Mouse (Mus musculus): ENCODE data around the gene Brk1. TPM values are rescaled to one million over a fixed set of nuclear protein-coding genes. Genes with fewer than 3 reads are reported as not detected.
A peak's percentile ranks its signal among the peaks of the same experiment; 100 is the strongest.

Gene Brk1
- polyA plus RNA-seq, 1 experiment from 2014 or later: 231 TPM

DNA sequence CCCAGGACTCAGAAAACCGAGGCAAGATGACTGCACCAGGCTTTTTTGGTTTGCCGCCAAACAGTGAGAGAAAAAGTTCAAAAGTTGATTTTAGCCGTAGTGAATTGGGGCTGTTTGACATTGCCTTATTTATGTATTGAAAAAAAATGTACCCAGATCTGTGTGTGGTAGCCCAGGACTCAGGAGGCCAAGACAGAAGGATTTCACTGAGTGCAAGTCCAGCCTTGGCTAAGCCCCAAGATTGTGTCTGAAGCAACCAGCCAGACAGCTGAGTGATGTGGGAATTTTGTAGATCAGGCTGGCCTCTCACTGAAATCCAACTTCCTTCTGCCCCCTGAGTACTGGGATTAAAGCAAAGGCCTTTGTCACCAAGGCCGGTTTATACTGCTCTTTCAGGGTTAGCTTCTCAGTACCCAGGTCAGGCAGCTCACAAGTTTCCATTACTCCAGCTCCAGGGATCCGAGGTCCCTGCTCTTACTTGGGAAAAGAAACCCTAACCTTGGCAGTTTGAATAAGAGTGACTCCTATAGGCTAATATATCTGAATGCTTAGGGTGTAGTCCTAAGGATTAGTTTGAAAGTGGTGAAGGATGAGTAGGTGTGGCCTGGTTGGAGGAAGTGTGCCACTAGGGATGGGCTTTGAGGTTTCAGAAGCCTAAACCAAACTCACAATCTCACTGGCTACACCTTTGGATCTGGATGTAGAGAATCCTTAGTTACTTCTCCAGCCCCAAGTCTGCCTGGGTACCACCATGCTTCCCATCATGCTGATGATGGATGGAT lies 20.6 kb downstream of the Brk1 start:
- 39% methylated on average over 5 of the region's 5 CpGs for WGBS
- H3K9ac ChIP-seq: peak overlapping the region; percentile 74; the same call in 1 of the 2 replicates
- H3K27me3 ChIP-seq: no peaks in the 10 kb centered on the region
- no peak overlapping the region; the same call in 1 of the 2 replicates for H3K27ac ChIP-seq
- peaks cover 17% of the 10 kb centered on the region for H3K4me1 ChIP-seq
- ATAC-seq (ENCODE audit: insufficient number of reproducible peaks, low FRiP score, low TSS enrichment, low read depth): no peak
- no peaks in the 10 kb centered on the region for H3K9me3 ChIP-seq
- H3K4me2 ChIP-seq: peak overlapping the region; percentile 52
- peak overlapping the region; percentile 82 for H3K4me3 ChIP-seq
- peaks cover 28% of the 10 kb centered on the region for H3K36me3 ChIP-seq

DNA sequence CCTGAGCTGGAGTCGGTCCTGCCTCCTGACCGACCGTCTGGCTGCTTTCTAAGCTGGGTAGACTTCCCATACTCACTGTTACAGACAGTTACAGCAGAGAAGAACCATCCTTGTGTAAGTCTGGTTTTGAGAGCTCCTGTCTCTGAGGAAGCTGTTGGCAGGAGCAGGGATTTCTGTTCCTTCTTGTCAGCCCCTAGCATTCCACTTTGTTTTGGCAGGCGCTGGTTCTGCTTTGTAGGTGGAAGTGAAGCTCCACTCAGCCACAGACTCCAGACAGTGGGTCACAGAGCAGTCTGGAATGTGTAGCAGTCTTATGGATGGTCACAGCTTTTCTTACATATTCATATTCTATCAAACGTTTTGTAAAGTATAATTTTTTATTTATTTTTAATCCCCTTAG lies 25.8 kb downstream of the Brk1 start:
- no peak for ATAC-seq (ENCODE audit: insufficient number of reproducible peaks, low FRiP score, low TSS enrichment, low read depth)
- Histone ChIP-seq H3K27me3 (no peaks in the 10 kb centered on the region), H3K9ac (no peak overlapping the region), H3K4me3 (no peak overlapping the region), H3K27ac (no peak overlapping the region), H3K9me3 (no peaks in the 10 kb centered on the region), H3K4me2 (no peak overlapping the region), H3K4me1 (peaks cover 6% of the 10 kb centered on the region), H3K36me3 (peaks cover 61% of the 10 kb centered on the region)
- WGBS: 85% methylated on average over 5 of the region's 5 CpGs

GRCm38 (mm10) chr6:113632863-113633262 lies 28.3 kb downstream of the Brk1 start:
- H3K9me3 ChIP-seq: no peaks in the 10 kb centered on the region
- no peaks in the 10 kb centered on the region for H3K27me3 ChIP-seq
- H3K27ac ChIP-seq: no peak overlapping the region
- 88% methylated on average over 4 of the region's 4 CpGs for WGBS
- ATAC-seq (ENCODE audit: insufficient number of reproducible peaks, low FRiP score, low TSS enrichment, low read depth): 0 out of 2 replicates have a peak, but pooled peaks have one; percentile 27
- H3K4me1 ChIP-seq: no peaks in the 10 kb centered on the region
- H3K4me2 ChIP-seq: no peak overlapping the region
- no peak overlapping the region for H3K9ac ChIP-seq
- no peak overlapping the region for H3K4me3 ChIP-seq
- peaks cover 54% of the 10 kb centered on the region for H3K36me3 ChIP-seq

- 5% methylated on average over 37 of the region's 37 CpGs for WGBS
- ATAC-seq (ENCODE audit: insufficient number of reproducible peaks, low FRiP score, low TSS enrichment, low read depth): peak; percentile 83
- H3K36me3 ChIP-seq: 0 out of 2 replicates have a peak, but pooled peaks cover 3% of the 10 kb centered on the region
- H3K9me3 ChIP-seq: no peaks in the 10 kb centered on the region
- peak within 1 kb of the TSS; percentile 44; the same call in 1 of the 2 replicates for H3K9ac ChIP-seq
- peak within 1 kb of the TSS; percentile 57; the same call in 1 of the 2 replicates for H3K27ac ChIP-seq
- 0 out of 2 replicates have a peak, but pooled peaks cover 4% of the 10 kb centered on the region for H3K4me1 ChIP-seq
- H3K27me3 ChIP-seq: no peaks in the 10 kb centered on the region
- peak within 1 kb of the TSS; percentile 55 for H3K4me3 ChIP-seq
- H3K4me2 ChIP-seq: peak within 1 kb of the TSS; percentile 59
Observed at GRCm38 (mm10) chr6:113638302-113639040, 33.9 kb downstream of the Brk1 start, which contains the start of gene Irak2. Gene Irak2, plus strand, starts transcription at chr6:113638467.

GRCm38 (mm10) chr6:113639201-113639600 lies 34.6 kb downstream of the Brk1 start:
- Histone ChIP-seq H3K4me3 (no peak overlapping the region), H3K4me2 (no peak overlapping the region), H3K9ac (no peak overlapping the region), H3K27ac (no peak overlapping the region), H3K9me3 (no peaks in the 10 kb centered on the region), H3K27me3 (no peaks in the 10 kb centered on the region), H3K36me3 (0 out of 2 replicates have a peak, but pooled peaks cover under 1% of the 10 kb centered on the region), H3K4me1 (0 out of 2 replicates have a peak, but pooled peaks cover 4% of the 10 kb centered on the region)
- ATAC-seq (ENCODE audit: insufficient number of reproducible peaks, low FRiP score, low TSS enrichment, low read depth): no peak
- 78% methylated on average over 4 of the region's 4 CpGs for WGBS

- H3K27me3 ChIP-seq: no peaks in the 10 kb centered on the region
- H3K4me3 ChIP-seq: no peak overlapping the region
- no peaks in the 10 kb centered on the region for H3K9me3 ChIP-seq
- no peak overlapping the region for H3K9ac ChIP-seq
- H3K4me2 ChIP-seq: no peak overlapping the region
- no peak overlapping the region for H3K27ac ChIP-seq
- H3K36me3 ChIP-seq: no peaks in the 10 kb centered on the region
- H3K4me1 ChIP-seq: 0 out of 2 replicates have a peak, but pooled peaks cover 4% of the 10 kb centered on the region
- ATAC-seq (ENCODE audit: insufficient number of reproducible peaks, low FRiP score, low TSS enrichment, low read depth): no peak
- 76% methylated on average over 8 of the region's 8 CpGs for WGBS
Observed at GRCm38 (mm10) chr6:113642605-113643004, 38.0 kb downstream of the Brk1 start.

GRCm38 (mm10) chr6:113643021-113643420 lies 38.4 kb downstream of the Brk1 start:
- Histone ChIP-seq H3K36me3 (no peaks in the 10 kb centered on the region), H3K27me3 (no peaks in the 10 kb centered on the region), H3K4me3 (no peak overlapping the region), H3K9me3 (no peaks in the 10 kb centered on the region), H3K27ac (no peak overlapping the region), H3K4me2 (no peak overlapping the region), H3K9ac (no peak overlapping the region), H3K4me1 (0 out of 2 replicates have a peak, but pooled peaks cover 4% of the 10 kb centered on the region)
- ATAC-seq (ENCODE audit: insufficient number of reproducible peaks, low FRiP score, low TSS enrichment, low read depth): no peak
- 74% methylated on average over 4 of the region's 4 CpGs for WGBS

DNA sequence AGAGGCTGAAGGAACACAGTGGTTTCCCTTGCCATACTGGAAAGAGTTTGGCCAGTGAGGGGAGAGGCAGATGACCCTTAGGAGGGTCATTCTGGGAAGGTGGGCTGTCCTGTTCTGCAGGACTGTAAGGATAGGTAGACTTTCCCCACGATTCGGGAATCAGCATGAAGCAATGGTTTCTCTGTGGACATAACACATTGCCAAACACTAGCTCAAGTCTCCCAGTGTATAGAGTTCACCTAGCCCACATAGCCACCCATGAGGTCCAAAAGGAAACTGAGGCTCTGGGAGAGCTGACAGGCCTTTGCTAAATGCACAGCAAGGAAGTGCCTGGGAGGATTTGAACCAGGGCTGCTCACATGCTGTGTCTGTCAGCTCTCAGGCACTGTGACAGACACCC lies 39.4 kb downstream of the Brk1 start:
- no peaks in the 10 kb centered on the region for H3K4me1 ChIP-seq
- ATAC-seq (ENCODE audit: insufficient number of reproducible peaks, low FRiP score, low TSS enrichment, low read depth): no peak

DNA sequence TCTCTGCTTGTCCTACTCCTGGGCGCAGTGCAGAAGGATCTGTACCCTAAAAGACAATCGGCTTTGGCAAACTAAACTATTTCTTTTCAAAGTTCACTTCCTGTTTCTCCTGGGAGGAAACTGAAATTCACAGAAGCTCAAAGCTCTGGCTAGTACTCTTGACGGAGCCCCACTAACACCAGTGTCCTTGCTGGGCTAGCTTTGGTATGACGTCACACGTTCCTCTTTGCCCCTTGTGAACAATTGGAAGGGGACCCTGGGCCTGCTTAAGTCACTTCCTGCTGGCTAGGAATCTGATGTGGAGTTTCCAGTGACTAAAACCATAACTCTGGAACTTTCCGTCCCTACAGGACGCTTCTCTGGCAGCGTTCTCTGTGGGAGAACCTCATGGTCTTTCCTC lies 40.2 kb downstream of the Brk1 start:
- ATAC-seq (ENCODE audit: insufficient number of reproducible peaks, low FRiP score, low TSS enrichment, low read depth): no peak
- Histone ChIP-seq H3K36me3 (no peaks in the 10 kb centered on the region), H3K9ac (no peak overlapping the region), H3K4me3 (no peak overlapping the region), H3K4me2 (no peak overlapping the region), H3K9me3 (no peaks in the 10 kb centered on the region), H3K4me1 (no peaks in the 10 kb centered on the region), H3K27ac (peak overlapping the region; percentile 27; the same call in 1 of the 2 replicates), H3K27me3 (no peaks in the 10 kb centered on the region)
- 76% methylated on average over 8 of the region's 8 CpGs for WGBS

More for the DNA sequence above, 39.4 kb downstream of the Brk1 start:
- no peak overlapping the region for H3K27ac ChIP-seq
- no peak overlapping the region for H3K9ac ChIP-seq
- H3K36me3 ChIP-seq: no peaks in the 10 kb centered on the region
- no peak overlapping the region for H3K4me3 ChIP-seq
- no peaks in the 10 kb centered on the region for H3K27me3 ChIP-seq
- 89% methylated on average over 2 of the region's 2 CpGs for WGBS
- H3K9me3 ChIP-seq: no peaks in the 10 kb centered on the region
- H3K4me2 ChIP-seq: no peak overlapping the region

DNA sequence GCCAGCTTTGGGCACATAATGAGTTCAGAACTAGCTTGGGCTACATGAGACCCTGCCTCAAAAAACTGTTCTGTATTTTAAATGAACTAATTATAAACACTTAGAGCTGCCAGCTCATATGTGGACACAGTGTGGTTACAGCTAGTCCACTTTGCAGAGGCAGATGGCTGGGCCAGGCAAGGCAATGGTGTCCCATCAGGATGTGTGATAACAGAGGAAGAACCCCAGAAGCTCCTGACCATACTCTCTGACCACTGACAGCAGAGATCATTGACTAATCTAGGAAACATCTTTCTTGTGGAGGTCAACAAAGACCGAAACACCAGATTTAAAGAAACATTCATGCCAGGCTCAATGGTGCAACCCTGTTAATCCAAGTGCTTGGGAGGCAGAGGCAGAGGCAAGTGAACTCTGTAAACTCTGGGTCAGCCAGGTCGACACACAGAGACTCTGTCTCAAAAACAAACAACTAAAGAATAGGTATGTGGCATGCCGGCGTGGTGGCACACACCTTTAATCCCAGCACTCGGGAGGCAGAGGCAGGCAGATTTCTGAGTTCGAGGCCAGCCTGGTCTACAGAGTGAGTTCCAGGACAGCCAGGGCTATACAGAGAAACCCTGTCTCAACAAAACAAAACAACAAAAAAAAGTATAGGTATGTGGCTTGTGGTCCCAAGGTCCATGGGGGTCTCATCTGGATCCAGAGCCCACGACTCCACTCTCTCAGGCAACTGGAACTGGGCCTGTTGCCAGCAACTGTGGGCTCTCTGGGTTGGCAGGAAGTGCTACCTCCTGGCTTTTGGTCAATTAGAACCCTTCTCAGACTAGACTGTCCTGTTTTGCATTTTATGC lies 45.0 kb downstream of the Brk1 start:
- Histone ChIP-seq H3K4me1 (no peaks in the 10 kb centered on the region), H3K27ac (no peak overlapping the region), H3K36me3 (no peaks in the 10 kb centered on the region), H3K4me2 (no peak overlapping the region), H3K27me3 (no peaks in the 10 kb centered on the region), H3K4me3 (no peak overlapping the region), H3K9ac (no peak overlapping the region), H3K9me3 (no peaks in the 10 kb centered on the region)
- WGBS: 86% methylated on average over 7 of the region's 7 CpGs
- no peak for ATAC-seq (ENCODE audit: insufficient number of reproducible peaks, low FRiP score, low TSS enrichment, low read depth)

- Histone ChIP-seq H3K9me3 (no peaks in the 10 kb centered on the region), H3K4me1 (no peaks in the 10 kb centered on the region), H3K27me3 (no peaks in the 10 kb centered on the region), H3K9ac (no peak overlapping the region), H3K4me3 (no peak overlapping the region), H3K4me2 (no peak overlapping the region), H3K36me3 (no peaks in the 10 kb centered on the region), H3K27ac (no peak overlapping the region)
- ATAC-seq (ENCODE audit: insufficient number of reproducible peaks, low FRiP score, low TSS enrichment, low read depth): no peak
- 56% methylated on average over 4 of the region's 4 CpGs for WGBS
Observed at GRCm38 (mm10) chr6:113650197-113650640, 45.6 kb downstream of the Brk1 start.

All from limb, embryonic 15.5 days (tissue).